Mouse (Mus musculus) embryonic facial prominence, embryonic 15.5 days (tissue): ENCODE results near the gene Mfn2. TPM values are rescaled to one million over a fixed set of nuclear protein-coding genes. Genes with fewer than 3 reads are reported as not detected.

Experiments
- ATAC-seq: fragments of 200-750 bp; cut with Nextera tagmentation; 2 replicates; pipeline ENCODE4 v1.8.0; 2017; ENCODE audit warnings: low read depth, moderate TSS enrichment; ENCODE audit not compliant: insufficient number of reproducible peaks, low FRiP score, low TSS enrichment
- H3K27ac ChIP-seq: fragments of 300-500 bp; sonication (generic); replicated peaks from 2 replicates; pipeline ENCODE4 v1.5.1; 2015; ENCODE audit warnings: mild to moderate bottlenecking, inconsistent platforms
- H3K27me3 ChIP-seq: fragments of 300-500 bp; sonication (generic); 2 replicates; pipeline ENCODE4 v1.6.1; 2015; ENCODE audit warnings: inconsistent platforms
- H3K36me3 ChIP-seq: fragments of 300-500 bp; sonication (generic); 2 replicates; pipeline ENCODE4 v1.6.1; 2015; ENCODE audit warnings: mild to moderate bottlenecking, inconsistent platforms
- H3K4me1 ChIP-seq: fragments of 300-500 bp; sonication (generic); 2 replicates; pipeline ENCODE4 v1.6.1; 2015; ENCODE audit warnings: inconsistent platforms
- H3K4me2 ChIP-seq: fragments of 300-500 bp; sonication (generic); replicated peaks from 2 replicates; pipeline ENCODE4 v1.6.1; 2015; ENCODE audit warnings: mild to moderate bottlenecking, inconsistent platforms
- H3K4me3 ChIP-seq: fragments of 300-500 bp; sonication (generic); replicated peaks from 2 replicates; pipeline ENCODE4 v1.5.1; 2015; ENCODE audit warnings: mild to moderate bottlenecking, inconsistent platforms
- H3K9ac ChIP-seq: fragments of 300-500 bp; sonication (generic); 2 replicates; pipeline ENCODE4 v1.6.1; 2015; ENCODE audit warnings: inconsistent platforms
- H3K9me3 ChIP-seq: fragments of 300-500 bp; sonication (generic); replicated peaks from 2 replicates; pipeline ENCODE4 v1.6.1; 2016; ENCODE audit warnings: inconsistent platforms
- WGBS: fragments of 180-500 bp; shearing (Covaris S2); methylation state at CpG from one replicate; pipeline ENCODE4 v1.1.7; 2015; 5-methylcytosine and 5-hydroxymethylcytosine counted together
- polyA plus RNA-seq: library from polyadenylated mRNA; unstranded; fragments of >200 nt; fragmentation: Nextera tagmentation; extraction: Ambion mirVana; gene quantifications from 2 replicates; pipeline ENCODE4 v1.2.1, GENCODE M21; 2015

Mfn2 gene
- polyA plus RNA-seq, result 38.6 and 39.4 TPM in 2 replicates

DNA sequence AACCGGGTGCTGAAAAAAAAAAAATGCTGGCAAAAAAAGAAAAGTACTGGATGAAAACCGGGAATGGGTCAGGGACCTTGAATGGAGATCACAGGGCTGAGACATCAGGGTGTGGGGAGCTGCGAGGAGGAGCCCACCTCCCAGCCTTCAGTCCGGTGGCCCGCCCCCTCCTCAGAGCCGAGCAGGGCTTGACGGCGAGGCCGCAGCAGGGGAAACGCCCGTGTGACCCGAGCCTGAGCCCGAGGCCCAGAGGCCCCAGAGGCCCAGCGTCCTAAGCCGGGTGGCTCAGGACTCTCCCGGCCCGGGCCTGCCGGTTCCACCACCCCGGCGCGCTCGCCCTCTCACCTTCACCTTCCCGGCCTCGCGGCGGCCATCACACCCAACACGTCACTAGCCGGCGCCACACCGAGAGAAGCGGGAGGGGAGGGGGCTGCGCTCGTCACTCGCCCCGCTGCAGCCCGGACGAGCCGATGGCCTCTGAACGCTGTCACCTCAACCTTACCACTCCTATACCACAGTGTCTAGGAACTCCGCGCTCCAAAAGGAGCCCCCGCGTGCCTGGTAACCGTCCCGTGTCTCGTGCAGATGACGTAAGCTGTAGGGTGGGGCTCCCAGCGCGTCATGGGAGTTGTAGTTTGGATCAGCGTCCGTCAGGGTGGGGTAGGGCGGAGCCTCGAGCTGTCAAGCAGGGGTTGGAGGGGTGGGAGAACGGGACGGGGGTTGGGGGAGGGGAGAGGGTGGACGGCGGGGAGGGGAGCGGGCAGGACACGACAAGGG is at the start of gene Mfn2:
Gene Mfn2, minus strand, starts transcription at position 392 of the 777 bp plus-strand sequence.
- under 1% methylated on average over 57 of the region's 59 CpGs for WGBS
- Histone ChIP-seq H3K4me2 (peak within 1 kb of the TSS; percentile 62), H3K36me3 (peaks cover 33% of the 10 kb centered on the region), H3K27ac (peak within 1 kb of the TSS; percentile 90), H3K9me3 (no peaks in the 10 kb centered on the region), H3K27me3 (no peaks in the 10 kb centered on the region), H3K4me1 (peaks cover 14% of the 10 kb centered on the region), H3K9ac (peak within 1 kb of the TSS; percentile 84), H3K4me3 (peak within 1 kb of the TSS; percentile 93)
- peak; percentile 87 for ATAC-seq

DNA sequence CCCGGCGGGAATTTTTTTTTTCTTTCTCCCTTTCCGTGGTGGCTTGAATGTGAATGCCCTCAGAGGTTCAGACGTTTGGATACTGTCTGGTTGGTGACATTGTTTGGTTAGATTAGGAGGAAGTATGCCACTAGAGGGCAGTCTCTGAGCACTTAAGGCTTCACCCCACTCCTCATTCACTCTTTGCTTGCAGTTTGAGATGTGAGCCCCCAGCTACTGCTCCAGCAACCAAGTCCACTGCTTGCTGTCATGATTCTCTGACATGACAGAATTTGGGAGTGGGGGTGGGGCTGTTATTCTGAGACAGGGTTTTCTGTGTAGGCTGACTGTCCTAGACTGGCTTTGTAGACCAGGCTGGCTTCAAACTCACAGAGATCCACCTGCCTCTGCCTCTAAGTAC is 49.1 kb upstream of the Mfn2 start:
- no peak for ATAC-seq
- Histone ChIP-seq H3K4me1 (no peaks in the 10 kb centered on the region), H3K27me3 (no peaks in the 10 kb centered on the region), H3K9ac (no peak overlapping the region), H3K4me2 (no peak overlapping the region), H3K27ac (no peak overlapping the region), H3K9me3 (no peaks in the 10 kb centered on the region), H3K36me3 (peaks cover 9% of the 10 kb centered on the region; the same call in 1 of the 2 replicates), H3K4me3 (no peak overlapping the region)
- 18% methylated on average over 4 of the region's 4 CpGs for WGBS

DNA sequence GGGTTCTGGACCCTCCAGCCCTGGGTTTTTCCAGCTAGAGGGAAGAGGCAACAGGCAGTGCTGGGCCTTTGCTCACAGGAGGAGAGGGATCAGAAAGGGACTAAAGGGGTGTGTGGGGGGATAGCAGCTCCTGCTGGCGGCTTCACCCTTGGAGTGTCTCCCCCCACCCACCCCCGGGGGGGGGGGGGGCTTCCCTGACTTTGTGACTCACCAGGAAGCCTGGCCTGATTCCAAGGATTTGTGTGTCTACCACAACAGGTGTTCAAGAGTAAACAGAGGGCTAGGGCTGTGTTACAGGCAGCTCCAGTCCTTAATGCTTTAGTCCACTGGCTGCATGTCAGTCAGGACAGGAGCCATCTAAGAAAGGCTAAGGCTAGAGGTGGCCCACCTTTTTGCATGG is 43.0 kb upstream of the Mfn2 start:
- H3K4me3 ChIP-seq, result no peak overlapping the region
- H3K27me3 ChIP-seq, result no peaks in the 10 kb centered on the region
- H3K36me3 ChIP-seq, result peaks cover 62% of the 10 kb centered on the region
- ATAC-seq, result no peak
- WGBS, result 44% methylated on average over 2 of the region's 2 CpGs
- no peak overlapping the region for H3K9ac ChIP-seq
- H3K4me2 ChIP-seq, result no peak overlapping the region
- H3K27ac ChIP-seq, result no peak overlapping the region
- peaks cover 10% of the 10 kb centered on the region for H3K4me1 ChIP-seq
- H3K9me3 ChIP-seq, result no peaks in the 10 kb centered on the region

- 94% methylated on average over 1 of the region's 1 CpGs for WGBS
- H3K4me2 ChIP-seq, result no peak overlapping the region
These were observed 38.5 kb upstream of the Mfn2 start for GRCm38 (mm10) chr4:147943005-147943404.

DNA sequence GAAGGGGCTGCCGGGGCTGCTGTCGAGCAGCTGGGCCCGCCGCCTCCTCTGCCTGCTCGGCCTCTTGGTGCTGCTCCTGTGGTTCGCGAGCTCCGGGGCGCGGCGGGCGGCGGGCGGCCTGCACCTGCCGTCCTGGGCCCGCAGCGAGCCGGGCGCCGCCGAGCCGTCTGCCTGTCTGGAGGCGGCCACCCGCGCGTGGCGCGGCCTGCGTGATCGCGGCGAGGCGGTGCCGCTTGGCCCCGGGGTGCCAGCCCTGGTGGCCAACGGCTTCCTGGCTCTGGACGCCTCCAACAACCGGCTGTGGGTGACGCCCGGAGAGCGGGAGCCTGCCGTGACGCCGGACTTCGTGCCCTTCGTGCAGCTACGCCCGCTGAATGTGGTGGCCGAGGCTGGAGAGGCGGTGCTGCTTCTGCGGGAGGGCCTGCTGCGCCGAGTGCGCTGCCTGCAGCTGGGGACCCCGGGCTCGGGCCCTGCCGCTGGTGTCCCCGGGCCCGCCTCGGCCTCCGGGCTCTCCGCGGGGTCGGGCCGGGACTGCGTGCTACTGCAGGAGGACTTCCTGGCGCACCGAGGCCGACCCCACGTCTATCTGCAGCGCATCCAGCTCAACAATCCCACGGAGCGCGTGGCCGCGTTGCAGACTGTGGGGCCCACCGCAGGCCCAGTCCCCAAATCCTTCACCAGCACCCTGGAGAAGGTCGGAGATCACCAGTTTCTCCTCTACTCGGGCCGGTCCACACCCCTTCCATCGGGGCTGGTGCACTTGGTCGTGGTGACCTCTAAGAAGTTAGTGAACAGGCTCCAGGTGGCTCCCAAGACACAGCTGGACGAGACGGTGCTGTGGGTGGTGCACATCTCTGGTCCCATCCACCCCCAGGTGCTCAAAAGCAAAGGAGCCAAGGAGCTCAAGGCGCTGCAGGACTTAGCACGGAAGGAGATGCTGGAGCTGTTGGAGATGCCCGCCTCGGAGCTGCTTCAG is 36.8 kb upstream of the Mfn2 start:
- ATAC-seq, result peak; percentile 36; the same call in 1 of the 2 replicates
- peaks cover 59% of the 10 kb centered on the region for H3K4me1 ChIP-seq
- H3K9me3 ChIP-seq, result no peaks in the 10 kb centered on the region

More at GRCm38 (mm10) chr4:147943005-147943404, 38.5 kb upstream of the Mfn2 start:
- Histone ChIP-seq H3K27me3 (no peaks in the 10 kb centered on the region), H3K36me3 (peaks cover 50% of the 10 kb centered on the region), H3K4me3 (no peak overlapping the region), H3K27ac (no peak overlapping the region), H3K9ac (no peak overlapping the region), H3K4me1 (peaks cover 46% of the 10 kb centered on the region), H3K9me3 (no peaks in the 10 kb centered on the region)
- no peak for ATAC-seq

GRCm38 (mm10) chr4:147940576-147941044 is 36.1 kb upstream of the Mfn2 start, which contains the start of gene 2510039O18Rik:
Gene 2510039O18Rik (plus strand): TSS chr4:147940895.
- no peaks in the 10 kb centered on the region for H3K27me3 ChIP-seq
- H3K27ac ChIP-seq, result peak within 1 kb of the TSS; percentile 93
- peak within 1 kb of the TSS; percentile 99 for H3K4me2 ChIP-seq
- peak within 1 kb of the TSS; percentile 85 for H3K4me3 ChIP-seq
- H3K9me3 ChIP-seq, result no peaks in the 10 kb centered on the region
- peaks cover 64% of the 10 kb centered on the region for H3K4me1 ChIP-seq
- peak within 1 kb of the TSS; percentile 75 for H3K9ac ChIP-seq
- under 1% methylated on average over 35 of the region's 35 CpGs for WGBS
- H3K36me3 ChIP-seq, result peaks cover 28% of the 10 kb centered on the region
- peak; percentile 41; the same call in 1 of the 2 replicates for ATAC-seq

More for the DNA sequence above, 36.8 kb upstream of the Mfn2 start:
- H3K9ac ChIP-seq, result peak overlapping the region; percentile 75
- peak overlapping the region; percentile 85 for H3K4me3 ChIP-seq
- H3K27me3 ChIP-seq, result no peaks in the 10 kb centered on the region
- peaks cover 35% of the 10 kb centered on the region for H3K36me3 ChIP-seq
- H3K4me2 ChIP-seq, result peak overlapping the region; percentile 99
- H3K27ac ChIP-seq, result peak overlapping the region; percentile 83
- WGBS, result 6% methylated on average over 87 of the region's 88 CpGs

GRCm38 (mm10) chr4:147940111-147940510 is 35.6 kb upstream of the Mfn2 start:
- Histone ChIP-seq H3K27me3 (no peaks in the 10 kb centered on the region), H3K4me1 (peaks cover 67% of the 10 kb centered on the region)
- no peak for ATAC-seq

DNA sequence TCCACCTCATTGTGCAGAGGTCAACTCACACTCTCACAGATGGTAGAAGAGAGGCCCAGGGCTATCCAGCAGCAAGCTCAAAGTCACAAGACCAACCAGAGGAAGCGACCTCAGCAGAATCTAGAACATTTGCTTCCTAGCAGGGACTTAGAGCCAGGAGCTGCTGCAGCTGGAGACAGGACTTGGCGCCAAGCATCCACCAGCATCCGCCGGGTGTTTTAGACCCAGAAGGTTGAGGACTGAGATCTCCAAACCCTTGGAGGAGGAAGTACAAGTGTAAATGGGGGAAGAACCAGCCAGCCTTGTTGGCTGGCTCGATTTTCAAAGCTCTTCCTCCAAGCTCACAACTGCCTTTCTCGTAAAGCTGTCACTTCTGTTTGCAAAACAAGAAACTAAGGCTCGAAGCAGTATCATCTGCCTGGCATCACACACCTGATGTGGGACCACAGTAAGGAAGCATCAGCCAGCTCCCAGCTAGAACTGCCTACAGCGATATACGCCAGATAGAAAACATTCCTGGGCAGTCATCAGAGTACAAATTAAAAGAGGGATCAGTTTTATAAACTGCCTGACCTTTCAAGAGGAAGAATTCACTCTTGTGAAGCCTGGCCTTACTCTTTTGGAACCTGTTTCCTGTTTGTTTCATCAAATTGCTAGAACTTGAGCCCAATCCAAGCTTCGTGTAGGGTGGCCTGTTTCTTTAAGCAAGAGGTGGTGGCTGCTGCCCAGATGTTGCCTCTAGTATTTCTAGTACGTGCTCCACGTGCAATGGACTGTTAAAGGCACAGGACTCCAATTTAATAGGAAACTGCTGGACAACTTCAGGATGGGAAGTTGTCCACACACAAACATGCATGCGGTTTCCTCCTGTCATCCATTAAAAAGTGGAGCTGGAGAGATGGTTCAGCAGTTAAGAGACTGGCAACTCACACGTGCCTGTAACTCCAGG is 33.9 kb upstream of the Mfn2 start:
- Histone ChIP-seq H3K27ac (peak overlapping the region; percentile 93), H3K9me3 (no peaks in the 10 kb centered on the region), H3K27me3 (no peaks in the 10 kb centered on the region), H3K36me3 (0 out of 2 replicates have a peak, but pooled peaks cover 6% of the 10 kb centered on the region), H3K4me2 (0 out of 2 replicates have a peak overlapping the region, but pooled peaks have one; percentile 10), H3K4me3 (no peak overlapping the region), H3K4me1 (peaks cover 84% of the 10 kb centered on the region), H3K9ac (no peak overlapping the region)
- ATAC-seq, result no peak
- WGBS, result 36% methylated on average over 14 of the region's 14 CpGs

More at GRCm38 (mm10) chr4:147940111-147940510, 35.6 kb upstream of the Mfn2 start:
- 22% methylated on average over 9 of the region's 9 CpGs for WGBS
- Histone ChIP-seq H3K27ac (peak overlapping the region; percentile 93), H3K9me3 (no peaks in the 10 kb centered on the region), H3K36me3 (peaks cover 23% of the 10 kb centered on the region), H3K4me2 (peak overlapping the region; percentile 99), H3K9ac (no peak overlapping the region), H3K4me3 (peak overlapping the region; percentile 85)

DNA sequence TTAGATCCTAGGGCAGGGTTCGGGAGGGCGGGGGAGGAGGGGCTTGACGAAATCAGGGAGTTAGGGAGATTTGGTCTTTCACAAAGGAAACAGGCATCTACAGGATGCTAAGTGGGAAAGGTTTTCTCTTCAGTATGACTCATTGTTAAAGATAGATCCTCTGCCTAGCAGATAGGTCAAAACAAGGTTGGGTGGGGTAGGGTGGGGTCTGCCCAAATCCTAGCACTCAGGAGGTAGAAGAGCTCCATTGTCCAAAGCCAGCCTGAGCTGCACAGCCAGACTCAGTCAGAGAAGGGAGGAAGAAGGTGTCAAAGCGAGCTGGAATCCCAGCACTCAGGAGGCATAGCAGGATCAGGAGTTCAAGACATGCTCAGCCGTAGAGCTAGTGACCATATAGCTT is 33.0 kb upstream of the Mfn2 start:
- WGBS, result 51% methylated on average over 5 of the region's 5 CpGs
- Histone ChIP-seq H3K4me1 (peaks cover 82% of the 10 kb centered on the region), H3K9ac (no peak overlapping the region), H3K27ac (peak overlapping the region; percentile 93), H3K27me3 (no peaks in the 10 kb centered on the region), H3K4me3 (no peak overlapping the region), H3K9me3 (no peaks in the 10 kb centered on the region), H3K36me3 (no peaks in the 10 kb centered on the region), H3K4me2 (no peak overlapping the region)
- no peak for ATAC-seq

GRCm38 (mm10) chr4:147937021-147937420 is 32.5 kb upstream of the Mfn2 start:
- Histone ChIP-seq H3K4me1 (peaks cover 82% of the 10 kb centered on the region), H3K36me3 (0 out of 2 replicates have a peak, but pooled peaks cover 3% of the 10 kb centered on the region), H3K27ac (peak overlapping the region; percentile 78; the same call in 1 of the 2 replicates), H3K9me3 (no peaks in the 10 kb centered on the region), H3K27me3 (no peaks in the 10 kb centered on the region), H3K4me2 (peak overlapping the region; percentile 77), H3K4me3 (peak overlapping the region; percentile 83), H3K9ac (0 out of 2 replicates have a peak overlapping the region, but pooled peaks have one; percentile 83)
- 24% methylated on average over 3 of the region's 3 CpGs for WGBS
- no peak for ATAC-seq
